Mouse (Mus musculus) lung, embryonic 14.5 days (tissue): ENCODE measurements around the gene Hist1h2bn. TPM values are rescaled to one million over a fixed set of nuclear protein-coding genes. Genes with fewer than 3 reads are reported as not detected.
"Not testable (repeated sequence)": the region's sequence is repeated elsewhere in the genome, so short reads cannot be mapped to it uniquely, and the experiment has no call there.

ENCODE experiments used
- ATAC-seq: fragments of 200-750 bp; cut with Nextera tagmentation; 2 replicates; pipeline ENCODE4 v1.8.0; 2017; ENCODE audit warnings: mild to moderate bottlenecking, moderate TSS enrichment, moderate library complexity; ENCODE audit not compliant: insufficient read depth
- DNase-seq: peaks from one replicate; pipeline ENCODE4 v3.0.0-alpha.2; 2015
- H3K27ac ChIP-seq: fragments of 300-500 bp; sonication (generic); 2 replicates; pipeline ENCODE4 v1.5.1; 2014; ENCODE audit warnings: low read depth, mild to moderate bottlenecking, moderate library complexity
- H3K27me3 ChIP-seq: fragments of 300-500 bp; sonication (generic); 2 replicates; pipeline ENCODE4 v1.6.1; 2014; ENCODE audit warnings: low read length, control low read depth; ENCODE audit not compliant: insufficient read depth
- H3K36me3 ChIP-seq: fragments of 300-500 bp; sonication (generic); 2 replicates; pipeline ENCODE4 v1.6.1; 2014; ENCODE audit warnings: control low read depth; ENCODE audit not compliant: insufficient read depth
- H3K4me1 ChIP-seq: fragments of 300-500 bp; sonication (generic); 2 replicates; pipeline ENCODE4 v1.6.1; 2014; ENCODE audit warnings: antibody characterized with exemption, control low read depth; ENCODE audit not compliant: insufficient read depth
- H3K4me2 ChIP-seq: fragments of 300-500 bp; sonication (generic); 2 replicates; pipeline ENCODE4 v1.6.1; 2014; ENCODE audit warnings: mild to moderate bottlenecking
- H3K4me3 ChIP-seq: fragments of 300-500 bp; sonication (generic); 2 replicates; pipeline ENCODE4 v1.5.1; 2014; ENCODE audit warnings: low read depth, low read length
- H3K9ac ChIP-seq: fragments of 300-500 bp; sonication (generic); 2 replicates; pipeline ENCODE4 v1.6.1; 2014
- H3K9me3 ChIP-seq: fragments of 300-500 bp; sonication (generic); 2 replicates; pipeline ENCODE4 v1.6.1; 2016; ENCODE audit warnings: low read depth, low read length, control low read depth
- CTCF ChIP-seq: IDR thresholded peaks from 2 replicates; pipeline ENCODE4 v1.5.1; 2016; ENCODE audit warnings: antibody characterized with exemption, low read depth
- WGBS: fragments of 180-500 bp; shearing (Covaris S2); extraction: QIAGEN DNeasy Blood & Tissue Kit; methylation state at CpG from one replicate; pipeline ENCODE4 v1.1.7; 2014; 5-methylcytosine and 5-hydroxymethylcytosine counted together
- microRNA-seq: library from miRNA; unstranded; fragments of <30 nt; microRNA quantifications from one replicate; pipeline ENCODE4, GENCODE M21; 2016; ENCODE audit warnings: borderline number of aligned reads
- polyA plus RNA-seq: library from polyadenylated mRNA; unstranded; fragments of >200 nt; fragmentation: Nextera tagmentation; extraction: Ambion mirVana; gene quantifications from 2 replicates; pipeline ENCODE4 v1.2.1, GENCODE M21; 2014

Hist1h2bn gene
- polyA plus RNA-seq, 1 experiment from 2014 or later, result 3.1 TPM

DNA sequence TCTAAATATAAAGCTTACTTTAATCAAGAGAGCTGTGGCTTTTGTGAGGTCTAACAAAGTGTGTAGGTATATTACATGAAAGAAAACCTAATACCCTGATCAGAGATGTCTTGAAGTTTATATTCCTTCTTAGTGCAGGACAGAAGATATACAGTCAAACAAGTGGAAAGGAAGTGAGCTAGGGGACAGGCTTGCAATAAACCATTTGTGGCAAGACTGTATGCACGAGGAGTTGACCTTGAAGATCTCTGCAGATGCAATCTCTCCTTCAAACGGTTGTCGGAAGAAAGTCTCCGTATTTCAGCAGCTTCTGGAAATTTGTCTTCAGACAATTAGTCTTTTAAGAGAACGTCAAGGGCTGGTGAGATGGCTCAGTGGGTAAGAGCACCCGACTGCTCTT lies 36.0 kb downstream of the Hist1h2bn start:
- no peak for TF ChIP-seq CTCF
- no peak overlapping the region for H3K4me2 ChIP-seq
- H3K4me3 ChIP-seq, result no peak overlapping the region
- no peaks in the 10 kb centered on the region for H3K36me3 ChIP-seq
- H3K4me1 ChIP-seq, result peaks cover 13% of the 10 kb centered on the region; the same call in 1 of the 2 replicates
- 0 out of 2 replicates have a peak overlapping the region, but pooled peaks have one; percentile 16 for H3K27ac ChIP-seq
- ATAC-seq (no peak), DNase-seq (no peak)
- WGBS, result 54% methylated on average over 6 of the region's 6 CpGs
- no peaks in the 10 kb centered on the region for H3K9me3 ChIP-seq
- H3K9ac ChIP-seq, result no peak overlapping the region
- H3K27me3 ChIP-seq, result no peaks in the 10 kb centered on the region

DNA sequence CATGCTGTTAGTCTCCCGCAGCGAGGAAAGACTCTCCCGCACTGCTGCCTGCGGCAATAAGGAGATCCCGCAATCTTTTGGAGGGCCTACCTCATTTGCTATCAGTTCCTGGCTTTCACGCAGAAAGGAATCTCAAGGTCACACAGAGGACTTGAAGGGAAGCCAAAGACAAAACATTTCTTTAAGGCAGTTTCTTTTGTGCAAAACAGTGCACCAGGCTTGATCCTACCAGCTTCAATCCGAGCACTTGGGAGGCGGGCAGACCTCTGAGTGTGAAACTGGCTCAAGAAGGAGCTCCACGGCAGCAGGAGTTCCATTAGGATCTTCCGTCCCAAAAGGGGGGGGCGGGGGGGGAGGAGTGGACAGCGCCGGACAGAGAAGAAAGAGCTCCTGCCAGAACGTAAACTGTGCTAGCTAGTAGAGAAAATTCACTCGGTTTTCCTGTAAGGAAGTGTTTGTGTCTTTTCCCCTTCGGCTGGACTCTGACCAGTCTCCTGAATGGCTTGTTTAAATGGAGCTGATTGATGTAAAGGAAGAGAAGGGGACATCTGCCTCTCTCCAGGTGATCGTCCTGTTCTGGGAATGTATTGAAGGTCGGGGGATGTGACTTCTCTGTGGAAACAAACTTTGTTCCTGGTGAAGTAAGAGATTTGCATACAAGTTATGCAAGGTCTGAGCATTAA lies 36.8 kb downstream of the Hist1h2bn start:
- peak; percentile 66 for DNase-seq
- H3K9ac ChIP-seq, result peak overlapping the region; percentile 24
- 9% methylated on average over 18 of the region's 18 CpGs for WGBS
- peak overlapping the region; percentile 52 for H3K4me2 ChIP-seq
- H3K27ac ChIP-seq, result peak overlapping the region; percentile 78
- H3K36me3 ChIP-seq, result no peaks in the 10 kb centered on the region
- H3K4me3 ChIP-seq, result peak overlapping the region; percentile 20
- no peaks in the 10 kb centered on the region for H3K9me3 ChIP-seq
- no peaks in the 10 kb centered on the region for H3K27me3 ChIP-seq
- TF ChIP-seq CTCF, result no peak
- no peak for ATAC-seq
- H3K4me1 ChIP-seq, result peaks cover 11% of the 10 kb centered on the region; the same call in 1 of the 2 replicates

DNA sequence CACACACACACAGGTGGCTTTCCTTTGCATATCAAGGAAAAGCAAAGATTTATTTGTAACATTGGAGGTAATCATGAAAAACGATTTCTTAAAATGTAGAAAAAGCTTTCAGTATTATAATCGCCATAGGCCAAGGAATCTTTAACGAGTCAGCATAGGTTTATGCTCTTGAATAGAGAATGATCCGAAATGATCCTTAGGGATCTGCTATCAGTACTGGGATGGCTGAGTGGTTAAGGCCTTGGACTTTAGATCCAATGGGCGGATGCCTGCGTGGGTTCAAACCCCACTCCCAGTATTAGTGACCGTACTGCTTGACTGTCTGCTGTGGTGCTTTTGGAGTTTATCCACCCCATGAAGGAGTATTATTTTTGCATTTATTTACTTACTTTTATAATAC lies 41.7 kb downstream of the Hist1h2bn start:
- 88% methylated on average over 7 of the region's 7 CpGs for WGBS

DNA sequence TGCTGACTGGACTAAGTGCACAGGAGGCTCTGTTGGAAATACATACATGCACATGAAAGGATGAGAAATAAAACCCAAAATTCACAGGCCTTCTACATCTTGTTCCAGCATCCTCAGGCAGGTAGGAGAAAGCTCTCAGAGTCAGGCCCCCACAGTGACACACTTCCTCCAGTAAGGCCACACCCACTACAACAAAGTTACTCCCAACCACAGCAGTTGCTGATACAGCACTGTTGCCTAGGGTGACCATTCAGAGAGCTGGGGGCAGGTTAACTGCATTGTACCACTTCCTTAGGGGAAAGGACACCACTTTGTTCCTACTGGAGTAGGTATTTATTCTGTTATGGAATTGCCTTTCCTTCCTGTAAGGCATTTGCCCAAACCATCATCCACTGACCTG lies 43.2 kb downstream of the Hist1h2bn start:
- not testable (repeated sequence) for DNase-seq, H3K9ac ChIP-seq, H3K36me3 ChIP-seq, H3K27me3 ChIP-seq, H3K9me3 ChIP-seq, H3K4me1 ChIP-seq, H3K4me2 ChIP-seq, H3K4me3 ChIP-seq, H3K27ac ChIP-seq, ATAC-seq

More for the DNA sequence above, 41.7 kb downstream of the Hist1h2bn start:
- no peak for TF ChIP-seq CTCF
- no peaks in the 10 kb centered on the region for H3K27me3 ChIP-seq
- no peaks in the 10 kb centered on the region for H3K4me1 ChIP-seq
- H3K9ac ChIP-seq, result no peak overlapping the region
- H3K9me3 ChIP-seq, result no peaks in the 10 kb centered on the region
- H3K36me3 ChIP-seq, result no peaks in the 10 kb centered on the region
- no peak for ATAC-seq
- no peak for DNase-seq
- H3K27ac ChIP-seq, result no peak overlapping the region
- H3K4me2 ChIP-seq, result no peak overlapping the region
- H3K4me3 ChIP-seq, result no peak overlapping the region

DNA sequence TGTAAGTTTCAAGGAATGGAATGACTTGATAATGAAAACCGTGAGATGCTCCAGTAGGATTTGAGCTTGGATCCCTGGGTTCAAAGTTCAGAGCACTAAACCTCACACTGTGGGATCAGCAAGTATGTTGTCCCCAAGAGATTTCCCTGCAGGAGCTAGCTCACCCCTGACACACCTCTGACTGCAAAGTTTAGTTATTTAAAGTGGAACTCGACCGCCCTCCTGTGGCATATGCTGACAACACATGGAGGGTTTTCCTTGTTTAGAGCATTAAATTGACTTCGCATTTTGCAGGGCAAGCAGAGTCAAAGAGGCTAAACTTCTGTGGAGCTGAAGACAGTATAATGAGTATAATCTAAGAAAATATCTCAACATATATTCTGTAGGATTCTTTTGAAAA lies 49.1 kb downstream of the Hist1h2bn start:
- not testable (repeated sequence) for DNase-seq, H3K27ac ChIP-seq, H3K36me3 ChIP-seq, H3K4me3 ChIP-seq, H3K9ac ChIP-seq, H3K4me2 ChIP-seq, H3K4me1 ChIP-seq, H3K9me3 ChIP-seq, H3K27me3 ChIP-seq
- no CpG with 5 or more reads among the region's 4 CpGs for WGBS
- peak; percentile 86 for ATAC-seq

Small RNA genes lying within 50 kb of the gene (microRNA-seq; reads per million reads assigned to microRNA genes)
- gene Gm44346, result not detected
- gene Gm44357, result not detected
- gene Gm44367, result not detected
- not detected for gene Gm44454

Other genes starting within 250 kb of the Hist1h2bn start
- gene Zkscan8, start 223.0 kb upstream of the Hist1h2bn start, polyA plus RNA-seq, result 10.1 and 10.5 TPM in 2 replicates
- gene Olfr1366, start 211.3 kb upstream of the Hist1h2bn start, polyA plus RNA-seq, result 0.14 and 0.41 TPM in 2 replicates
- 0.09 TPM in 1 of 2 replicates, not detected in the other for gene Olfr1535, start 194.2 kb upstream of the Hist1h2bn start, polyA plus RNA-seq
- gene Olfr1364, start 172.4 kb upstream of the Hist1h2bn start, polyA plus RNA-seq, result not detected in 2 replicates
- not detected in 2 replicates for gene Olfr1362, start 140.1 kb upstream of the Hist1h2bn start, polyA plus RNA-seq
- not detected in 2 replicates for gene Olfr11, start 111.6 kb upstream of the Hist1h2bn start, polyA plus RNA-seq
- gene Olfr1361, start 90.7 kb upstream of the Hist1h2bn start, polyA plus RNA-seq, result not detected in 2 replicates
- not detected in 2 replicates for gene Olfr1360, start 76.7 kb upstream of the Hist1h2bn start, polyA plus RNA-seq
- not detected in 2 replicates for gene Olfr1359, start 56.0 kb upstream of the Hist1h2bn start, polyA plus RNA-seq
- 3.8 and 6.9 TPM in 2 replicates for gene Hist1h2bl, start 38.0 kb upstream of the Hist1h2bn start, polyA plus RNA-seq
- gene Hist1h2ai, start 37.7 kb upstream of the Hist1h2bn start, polyA plus RNA-seq, result 40.4 and 42.9 TPM in 2 replicates
- gene Hist1h3h, start 36.5 kb upstream of the Hist1h2bn start, polyA plus RNA-seq, result 13.9 and 23.8 TPM in 2 replicates
- gene Hist1h2bm, start 32.1 kb upstream of the Hist1h2bn start, polyA plus RNA-seq, result 4.9 and 8.0 TPM in 2 replicates
- gene Hist1h4j, start 19.1 kb upstream of the Hist1h2bn start, polyA plus RNA-seq, result 0.96 and 2.2 TPM in 2 replicates
- 6.4 and 8.8 TPM in 2 replicates for gene Hist1h4k, start 3.6 kb upstream of the Hist1h2bn start, polyA plus RNA-seq
- gene Hist1h2ak, start 296 bp upstream of the Hist1h2bn start, polyA plus RNA-seq, result 16.8 and 20.4 TPM in 2 replicates
- gene Hist1h1b, start 26.5 kb downstream of the Hist1h2bn start, polyA plus RNA-seq, result 18.5 and 19.7 TPM in 2 replicates
- 237 and 252 TPM in 2 replicates for gene Hist1h3i, start 29.2 kb downstream of the Hist1h2bn start, polyA plus RNA-seq
- gene Hist1h2an, start 33.1 kb downstream of the Hist1h2bn start, polyA plus RNA-seq, result 7.2 and 8.9 TPM in 2 replicates
- gene Hist1h2bp, start 33.3 kb downstream of the Hist1h2bn start, polyA plus RNA-seq, result 2.0 and 3.4 TPM in 2 replicates
- gene Hist1h2bq, start 56.1 kb downstream of the Hist1h2bn start, polyA plus RNA-seq, result 24.4 and 25.8 TPM in 2 replicates
- 1.9 TPM in 1 of 2 replicates, not detected in the other for gene Hist1h2ao, start 56.3 kb downstream of the Hist1h2bn start, polyA plus RNA-seq
- gene Hist1h4m, start 57.6 kb downstream of the Hist1h2bn start, polyA plus RNA-seq, result not detected in 2 replicates
- 31.8 and 32.5 TPM in 2 replicates for gene Hist1h4n, start 78.1 kb downstream of the Hist1h2bn start, polyA plus RNA-seq
- 5,437 and 5,439 TPM in 2 replicates for gene Hist1h2ap, start 79.4 kb downstream of the Hist1h2bn start, polyA plus RNA-seq
- 26.4 and 28.5 TPM in 2 replicates for gene Hist1h2br, start 79.6 kb downstream of the Hist1h2bn start, polyA plus RNA-seq
- 16.0 and 16.4 TPM in 2 replicates for gene Zfp184, start 191.0 kb downstream of the Hist1h2bn start, polyA plus RNA-seq
- gene Pom121l2, start 227.1 kb downstream of the Hist1h2bn start, polyA plus RNA-seq, result 0.12 and 0.26 TPM in 2 replicates